Mouse (Mus musculus): ENCODE measurements around the gene Myh7b.
A peak's percentile ranks its signal among the peaks of the same experiment; 100 is the strongest.

GRCm38 (mm10) chr2:155641540-155642472 lies 30.8 kb downstream of the Myh7b start:
- TF ChIP-seq CTCF (IDR thresholded peaks at IDR 0.05; ENCODE audit: low read depth, low read length) (0 out of 2 replicates have a peak, but pooled peaks have one; percentile 0), POLR2A (IDR thresholded peaks at IDR 0.05; ENCODE audit: extremely low read depth, insufficient read depth, low read length) (no peak)

All from liver, adult 2 months (tissue).